Mouse (Mus musculus) c-Kit-positive CD71-positive TER-119-negative erythroid progenitor cells, embryonic 14.5 days (primary cell): Measurements from ENCODE around the gene 2610021A01Rik.
A peak's percentile ranks its signal among the peaks of the same experiment; 100 is the strongest.
"Not testable (repeated sequence)": the region's sequence is repeated elsewhere in the genome, so short reads cannot be mapped to it uniquely, and the experiment has no call there.

ENCODE experiments used
- DNase-seq: peaks from one replicate; pipeline ENCODE4 v3.0.0-alpha.2; 2013; ENCODE audit warnings: low read depth

2610021A01Rik gene

DNA sequence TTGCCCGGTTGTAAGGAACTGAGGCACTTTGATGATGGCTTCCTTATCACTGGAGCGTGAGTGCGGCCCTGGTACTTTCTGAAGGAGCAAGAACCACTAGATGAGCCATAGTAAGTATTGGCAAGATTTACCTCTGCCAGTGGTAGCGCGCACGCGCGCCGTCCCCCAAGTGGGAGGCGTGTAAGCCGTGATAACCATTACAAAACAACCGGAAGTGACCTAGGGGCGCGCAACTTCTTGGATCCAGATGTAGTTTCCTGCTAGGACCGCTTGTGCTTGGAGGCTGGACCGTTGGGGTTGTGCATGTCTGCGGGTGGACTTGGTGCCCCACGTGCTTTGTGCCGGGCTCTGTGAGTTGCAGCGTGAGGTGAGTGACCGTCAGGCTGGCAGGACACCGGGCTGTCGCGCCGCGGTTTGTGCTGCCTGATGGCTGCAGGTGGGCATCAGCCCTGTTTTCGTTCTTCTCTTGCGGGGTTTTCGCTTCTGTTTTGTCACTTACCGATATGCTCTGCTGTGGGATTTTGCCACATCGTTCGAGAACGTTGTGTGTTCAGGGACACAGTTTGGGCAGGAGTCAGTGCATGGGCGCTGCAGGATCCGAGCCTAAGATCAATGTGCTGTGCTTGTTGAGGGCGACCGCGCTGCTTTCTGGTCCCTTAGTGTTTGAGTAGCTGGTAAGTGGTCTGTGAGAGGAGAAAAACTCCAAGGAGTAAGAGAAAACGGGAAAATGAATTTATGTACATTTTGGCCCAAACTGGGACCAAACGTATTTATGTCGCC is at the start of gene 2610021A01Rik:
2610021A01Rik (plus strand) TSS at position 197 of the 780 bp plus-strand sequence.
- peak; percentile 86 for DNase-seq

DNA sequence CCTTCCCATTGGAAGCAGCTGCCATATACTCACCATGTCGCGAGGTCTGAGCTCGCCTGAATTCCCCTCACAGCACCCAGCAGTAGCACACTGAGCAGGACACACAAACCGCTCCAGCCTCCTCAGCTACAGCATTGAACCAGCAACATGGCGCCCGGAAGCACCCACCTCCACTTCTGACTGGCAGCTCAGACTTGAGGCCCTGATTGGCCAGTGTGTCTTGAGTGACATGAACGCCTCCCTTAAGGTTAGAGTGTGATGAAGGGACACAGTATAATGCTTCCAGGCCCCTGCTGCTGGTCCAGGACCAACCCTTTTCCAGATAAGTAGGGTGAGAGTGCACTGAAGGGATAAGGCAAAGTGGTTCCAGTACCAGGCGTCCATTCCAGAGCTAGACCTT is 38.3 kb upstream of the 2610021A01Rik start:
- DNase-seq = no peak

DNA sequence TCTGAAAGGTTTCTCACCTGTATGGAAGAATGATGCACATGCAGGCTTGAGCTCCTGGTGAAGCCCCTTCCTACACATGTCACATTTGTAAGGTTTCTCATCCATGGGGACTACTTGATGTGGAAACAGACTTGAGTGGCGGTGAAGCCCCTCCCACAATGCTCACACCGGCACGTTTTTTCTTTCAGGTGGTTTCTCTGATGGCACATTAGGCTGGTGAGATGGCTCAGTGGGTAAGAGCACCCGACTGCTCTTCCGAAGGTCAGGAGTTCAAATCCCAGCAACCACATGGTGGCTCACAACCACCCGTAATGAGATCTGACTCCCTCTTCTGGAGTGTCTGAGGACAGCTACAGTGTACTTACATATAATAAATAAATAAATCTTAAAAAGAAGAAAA is 25.5 kb upstream of the 2610021A01Rik start, which contains the start of gene Gm6871:
Gm6871 (minus strand) TSS at position 101 of the 400 bp plus-strand sequence.
- not testable (repeated sequence) for DNase-seq

DNA sequence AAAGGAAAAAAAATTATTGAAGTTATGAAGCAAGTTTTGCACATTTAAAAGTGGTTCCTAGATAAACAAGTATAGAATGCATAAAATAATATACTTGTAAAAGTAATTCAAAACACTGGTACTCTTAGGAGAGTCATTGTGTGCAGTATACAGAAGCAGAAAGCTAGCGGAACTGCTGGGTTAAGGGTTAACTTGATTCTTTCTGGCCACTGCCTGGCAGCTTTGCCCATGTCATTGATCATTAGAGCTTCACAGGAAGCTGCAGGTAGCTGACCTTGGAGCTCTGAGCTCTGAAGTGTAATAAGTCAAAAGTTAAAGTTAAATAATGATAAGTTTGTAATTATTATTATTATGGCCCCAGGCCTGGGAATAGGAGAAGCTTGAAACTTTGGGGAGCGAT is 21.1 kb upstream of the 2610021A01Rik start:
- DNase-seq = no peak

DNA sequence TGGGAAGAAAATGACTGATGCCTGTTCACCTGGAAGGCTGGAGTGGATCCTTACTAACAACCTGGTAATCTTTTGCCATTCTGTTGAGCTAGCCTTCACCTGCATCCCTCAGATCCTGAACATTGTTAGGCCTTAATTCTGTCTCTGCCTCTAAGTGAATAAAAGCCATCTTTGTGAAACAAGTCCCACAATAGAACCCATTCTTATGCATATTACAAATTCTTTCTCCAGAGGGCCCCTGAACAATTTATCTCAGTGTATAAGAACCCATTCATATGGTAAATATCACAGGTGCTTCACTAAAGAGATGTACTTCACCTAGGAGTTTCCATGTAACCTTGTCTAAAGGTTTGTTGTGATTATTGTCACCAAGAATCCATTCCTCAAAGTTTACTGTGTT is 17.0 kb upstream of the 2610021A01Rik start:
- DNase-seq = no peak

DNA sequence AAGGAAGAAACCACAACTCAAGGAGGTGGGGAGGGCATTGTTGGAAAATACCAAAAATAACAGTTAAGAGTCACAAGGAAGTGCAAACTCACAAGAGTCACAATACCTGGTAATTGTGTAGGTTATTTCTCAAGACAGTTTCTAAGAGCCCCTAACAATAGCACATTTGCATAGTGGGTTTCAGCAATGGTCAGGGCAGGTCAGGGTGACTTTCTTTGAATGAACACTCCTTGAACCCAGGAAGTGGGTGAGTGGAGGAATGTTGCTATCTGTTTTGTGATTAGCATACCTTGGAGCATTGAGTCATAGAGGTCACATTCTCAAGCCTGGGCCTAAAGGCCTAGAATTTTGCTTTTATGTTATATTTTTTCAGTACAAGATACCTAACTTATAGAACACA is 11.2 kb upstream of the 2610021A01Rik start:
- not testable (repeated sequence) for DNase-seq

DNA sequence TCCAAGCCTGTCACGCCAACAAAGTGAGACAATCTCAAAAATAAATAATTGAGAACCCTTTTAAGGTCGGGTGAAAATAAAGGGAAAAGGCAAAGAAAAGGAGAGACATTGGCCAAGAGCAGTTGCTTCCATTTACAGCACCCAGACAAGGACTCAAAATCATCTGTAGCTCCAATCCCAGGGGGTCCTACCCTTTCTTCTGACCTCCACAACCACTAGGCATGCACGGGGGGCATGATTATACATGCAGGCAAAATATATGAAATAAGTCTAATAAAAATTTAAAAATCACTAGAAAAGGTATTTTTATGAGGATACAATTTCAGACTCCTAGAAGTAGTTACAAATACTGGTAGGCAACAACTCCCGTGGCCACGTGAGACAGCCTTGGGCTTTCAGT is 415 bp upstream of the 2610021A01Rik start:
- no peak for DNase-seq

DNA sequence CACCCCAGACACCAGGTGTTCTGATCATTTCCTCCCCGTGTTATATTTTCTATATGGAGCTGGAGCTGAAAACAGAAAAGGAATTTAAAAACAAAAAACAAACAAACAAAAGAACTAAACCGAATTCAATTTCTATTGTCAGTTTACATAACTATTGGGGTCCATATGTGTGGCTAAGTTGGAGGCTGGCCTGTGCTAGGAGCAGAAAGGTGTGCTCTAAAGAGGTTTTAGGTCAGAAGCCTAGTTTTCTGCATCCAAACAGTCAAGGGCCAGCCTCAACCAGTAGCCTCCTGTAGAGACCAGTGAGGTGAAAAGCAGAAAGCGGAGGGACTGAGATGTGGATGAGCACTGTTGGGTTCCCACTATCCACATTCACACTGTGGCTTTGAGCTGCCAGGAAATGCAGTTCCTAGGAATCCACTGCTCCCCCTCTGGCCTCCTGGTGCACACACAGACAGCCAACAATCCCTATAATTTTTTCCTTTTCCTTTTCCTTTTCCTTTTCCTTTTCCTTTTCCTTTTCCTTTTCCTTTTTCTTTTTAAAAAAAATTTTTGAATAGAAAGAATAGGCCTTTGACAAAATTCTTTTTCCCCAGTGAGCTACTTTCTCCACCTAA is 1.0 kb downstream of the 2610021A01Rik start:
- DNase-seq = no peak

DNA sequence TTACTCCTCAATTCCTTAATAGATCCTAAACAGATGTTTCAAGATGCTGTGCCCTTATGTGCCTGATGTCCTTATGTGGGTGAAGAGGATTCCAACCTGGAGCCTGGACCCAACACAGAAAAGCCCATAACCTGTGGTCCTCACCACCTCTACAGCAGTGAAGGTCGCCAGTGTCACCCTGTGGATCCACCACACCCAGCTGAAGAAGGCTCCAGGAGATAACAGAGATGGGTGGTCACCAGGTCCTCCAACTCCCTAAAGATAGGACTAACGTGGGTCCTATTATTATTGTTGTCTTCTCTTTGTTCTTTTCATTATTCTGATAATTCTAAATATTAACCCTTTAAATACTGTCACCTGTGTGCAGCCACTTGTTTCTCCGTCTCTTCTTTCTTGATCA is 12.6 kb downstream of the 2610021A01Rik start:
- DNase-seq = no peak

DNA sequence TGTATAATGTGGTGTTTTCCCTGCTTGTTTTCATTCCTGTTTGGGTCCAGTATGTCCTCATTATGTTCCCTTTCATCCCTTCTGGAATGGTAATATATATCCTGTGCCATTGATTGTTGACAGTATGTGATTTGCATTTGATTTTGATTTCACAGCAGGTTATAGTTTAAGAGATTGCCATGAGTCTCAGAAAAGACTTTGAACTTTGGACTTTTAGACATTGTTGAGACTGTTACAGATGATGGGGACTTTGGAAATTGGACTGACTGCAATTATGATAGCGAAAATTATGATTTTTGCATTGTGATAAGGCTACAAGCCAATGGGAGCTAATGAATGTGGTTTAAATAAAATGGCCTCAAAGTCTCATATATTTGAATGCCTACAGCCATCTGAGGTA is 17.2 kb downstream of the 2610021A01Rik start:
- not testable (repeated sequence) for DNase-seq

DNA sequence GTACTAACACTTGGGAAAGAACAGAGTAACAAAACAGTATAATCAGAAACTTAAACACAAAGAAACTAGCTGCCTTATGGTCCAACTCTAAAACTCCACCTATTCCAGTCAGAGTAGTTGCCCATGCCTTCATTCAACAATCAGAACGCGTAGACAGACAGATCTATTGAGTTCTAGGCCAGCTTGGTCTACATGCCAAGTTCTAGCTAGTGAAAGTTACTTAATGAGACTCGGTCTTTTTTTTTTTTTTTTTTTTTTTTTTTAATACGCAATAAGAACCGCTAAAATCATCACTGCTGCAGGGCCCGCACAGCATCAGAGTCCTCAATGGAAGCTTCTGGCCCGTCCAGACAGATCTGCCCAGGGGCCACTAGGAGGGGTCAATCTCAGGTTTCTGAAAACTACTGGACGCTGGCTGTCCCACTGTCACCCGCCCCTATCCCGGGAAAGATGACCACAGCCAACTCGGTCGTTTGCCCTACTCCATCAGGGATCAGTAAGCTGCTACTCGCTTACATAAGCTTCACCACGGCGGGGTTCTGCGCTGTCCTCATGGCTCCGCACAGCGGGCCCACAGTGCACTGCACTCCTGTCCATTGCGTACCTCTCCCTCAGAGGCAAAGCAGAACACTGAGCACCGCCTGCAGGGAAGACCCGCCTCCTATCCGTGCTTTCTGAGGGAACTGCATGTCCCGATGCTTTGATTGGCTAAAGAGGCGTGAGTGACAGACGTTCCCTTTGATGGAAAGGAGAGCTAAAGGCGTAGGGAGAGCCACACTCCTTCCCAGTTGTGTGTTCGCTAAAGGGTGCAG is 33.6 kb downstream of the 2610021A01Rik start, which contains the start of gene Zfp788:
Zfp788 (plus strand) TSS at position 795 of the 812 bp plus-strand sequence.
- DNase-seq = peak; percentile 84

DNA sequence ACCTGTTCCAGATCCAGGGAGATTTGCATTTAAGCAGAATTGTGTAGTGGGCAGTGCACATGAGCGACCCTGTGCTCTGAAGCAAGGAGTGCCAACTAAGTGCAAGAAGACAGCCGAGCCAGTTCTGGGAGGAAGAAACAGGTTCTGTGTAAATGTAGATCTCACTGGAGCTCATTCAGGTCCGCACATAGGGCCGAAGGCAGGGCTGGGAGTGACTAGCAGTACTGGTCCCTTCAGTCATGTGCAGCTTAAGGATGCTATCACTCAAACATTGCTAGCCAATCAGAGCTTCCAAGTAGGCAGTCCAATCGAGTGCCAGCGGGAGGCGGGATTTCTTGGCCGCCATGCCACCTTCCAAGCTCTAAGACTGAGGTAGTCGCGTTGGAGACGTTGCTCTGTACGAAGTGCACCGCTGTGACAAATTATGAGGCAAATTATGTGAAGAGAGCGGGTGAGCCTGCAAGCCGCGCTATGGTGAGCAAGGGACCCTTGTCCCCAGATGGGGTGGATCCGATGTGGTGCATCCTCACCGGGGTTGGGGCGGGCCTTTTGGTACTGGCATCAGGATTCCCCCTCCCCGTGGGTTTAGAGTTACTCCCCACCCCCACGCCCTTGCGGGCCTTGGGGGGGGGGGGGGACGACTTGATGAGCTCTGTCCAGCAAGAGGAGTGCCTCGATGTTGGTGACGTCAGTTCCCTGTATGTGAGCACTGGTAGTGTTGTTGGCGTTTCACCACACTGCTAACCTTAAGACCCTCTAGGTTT is 34.4 kb downstream of the 2610021A01Rik start:
- peak; percentile 86 for DNase-seq

DNA sequence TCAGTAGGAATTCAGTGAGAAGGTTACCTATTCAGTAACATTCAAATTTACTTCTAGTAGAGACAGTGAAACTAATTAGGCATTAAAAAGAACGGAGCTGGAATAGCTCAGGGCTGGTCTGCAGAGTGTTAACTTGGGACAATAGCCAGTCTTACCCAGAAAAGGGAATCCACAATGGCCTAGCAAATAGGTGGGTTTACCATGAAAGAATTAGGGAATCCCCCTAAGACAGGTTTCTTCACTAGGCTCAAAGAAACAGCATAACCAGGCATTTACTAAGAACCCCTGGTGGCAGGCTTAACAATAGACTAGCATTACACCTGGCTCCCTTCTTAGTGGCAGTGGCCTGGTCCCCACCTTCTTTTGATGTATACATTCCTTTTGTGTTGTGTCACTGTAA is 75.3 kb downstream of the 2610021A01Rik start:
- not testable (repeated sequence) for DNase-seq
